Comparison of ENCODE assay signal across 14 mouse cellular contexts in genomic region chr5:65074693-65075092, GRCm38 (mm10). TPM values are rescaled to one million over a fixed set of nuclear protein-coding genes. Genes with fewer than 3 reads are reported as not detected.
DNase-seq lines count a peak whose midpoint lies in the region; ATAC-seq and TF ChIP-seq lines count a peak whose summit lies in the region.
"Had no signal": no experiment of that assay in that cellular context is flagged by ENCODE, and none has a peak within 500 bp of the region (broad histone marks: within the 10 kb centered on the region; RNA-seq: fewer than 3 reads in every experiment).

No protein-coding gene starts in this region.

- TF ChIP-seq CTCF in brain, embryonic 14.5 days (IDR thresholded peaks at IDR 0.05; ENCODE audit: borderline replicate concordance, extremely low read depth, insufficient read depth, insufficient read length): peak; percentile 12; the same call in 1 of the 2 replicates

- no peak overlapping the region for H3K27ac ChIP-seq in kidney, embryonic 14.5 days (ENCODE audit: low read depth, low read length)
- no peak overlapping the region for H3K27ac ChIP-seq in midbrain, embryonic 13.5 days
- H3K27ac ChIP-seq: embryonic facial prominence, embryonic 10.5 days; forebrain, embryonic 15.5 days; hindbrain, embryonic 10.5 days had no signal

- H3K4me2 ChIP-seq in kidney, embryonic 14.5 days (replicated peaks; ENCODE audit: low read depth, low read length): no peak overlapping the region
- H3K4me2 ChIP-seq in midbrain, embryonic 13.5 days (replicated peaks): no peak overlapping the region
- H3K4me2 ChIP-seq: forebrain, embryonic 15.5 days had no signal

- no peak overlapping the region for H3K9ac ChIP-seq in kidney, embryonic 14.5 days (ENCODE audit: low read depth, low read length)
- H3K9ac ChIP-seq in midbrain, embryonic 13.5 days (replicated peaks): no peak overlapping the region
- H3K9ac ChIP-seq: forebrain, embryonic 15.5 days had no signal

- H3K36me3 ChIP-seq in kidney, embryonic 14.5 days (ENCODE audit: control insufficient read depth, insufficient read depth, low read length): no peaks in the 10 kb centered on the region
- H3K36me3 ChIP-seq in midbrain, embryonic 13.5 days: no peaks in the 10 kb centered on the region
- H3K36me3 ChIP-seq: embryonic facial prominence, embryonic 10.5 days; forebrain, embryonic 15.5 days; hindbrain, embryonic 10.5 days had no signal

- H3K27me3 ChIP-seq in kidney, embryonic 14.5 days (ENCODE audit: control insufficient read depth, insufficient read depth, low read length): no peaks in the 10 kb centered on the region
- H3K27me3 ChIP-seq in midbrain, embryonic 13.5 days: no peaks in the 10 kb centered on the region
- H3K27me3 ChIP-seq: forebrain, embryonic 15.5 days had no signal

- ATAC-seq in kidney, embryonic 14.5 days (ENCODE audit: low FRiP score, low TSS enrichment): no peak
- no peak for ATAC-seq in midbrain, embryonic 13.5 days
- ATAC-seq: forebrain, embryonic 15.5 days; midbrain, embryonic 16.5 days had no signal

- DNase-seq in adrenal gland, postnatal 14 days: peak; percentile 16
- DNase-seq in adrenal gland, adult (ENCODE audit: inconsistent age in 2 of 2, low spot score in 1 of 2): no peak
- DNase-seq in kidney, postnatal 10 days: peak; percentile 45
- no peak for DNase-seq in brain, embryonic 14.5 days (ENCODE audit: low read depth)
- DNase-seq in heart, postnatal 4 days: peak; percentile 51
- no peak for DNase-seq in frontal cortex, postnatal 36 days (ENCODE audit: low spot score in 2 of 2)
- DNase-seq: adrenal gland, postnatal 25 days; liver had no signal

- no peaks in the 10 kb centered on the region for H3K9me3 ChIP-seq in kidney, embryonic 14.5 days (ENCODE audit: control insufficient read depth, low read length)
- no peaks in the 10 kb centered on the region for H3K9me3 ChIP-seq in midbrain, embryonic 13.5 days
- H3K9me3 ChIP-seq: embryonic facial prominence, embryonic 10.5 days; forebrain, embryonic 15.5 days; hindbrain, embryonic 10.5 days had no signal

- no peaks in the 10 kb centered on the region for H3K4me1 ChIP-seq in kidney, embryonic 14.5 days (ENCODE audit: control insufficient read depth, insufficient read depth, low read length)
- peaks cover 6% of the 10 kb centered on the region; the same call in 1 of the 2 replicates for H3K4me1 ChIP-seq in midbrain, embryonic 13.5 days (replicated peaks)
- H3K4me1 ChIP-seq: forebrain, embryonic 15.5 days; hindbrain, embryonic 10.5 days had no signal

- no peak for TF ChIP-seq POLR2A in brain, embryonic 14.5 days (IDR thresholded peaks at IDR 0.05; ENCODE audit: borderline replicate concordance, extremely low read depth, insufficient read depth, insufficient read length, poor library complexity, severe bottlenecking)

- 72% methylated on average over 7 of the region's 7 CpGs for WGBS in kidney, embryonic 14.5 days
- 72% methylated on average over 7 of the region's 7 CpGs for WGBS in midbrain, embryonic 13.5 days

- H3K4me3 ChIP-seq in kidney, embryonic 14.5 days (ENCODE audit: low read length): no peak overlapping the region
- no peak overlapping the region for H3K4me3 ChIP-seq in midbrain, embryonic 13.5 days (replicated peaks)
- H3K4me3 ChIP-seq: embryonic facial prominence, embryonic 10.5 days; forebrain, embryonic 15.5 days; hindbrain, embryonic 10.5 days had no signal

RNA-seq across cellular contexts. Expression of gene Tmem156, which starts 17.2 kb away (rescaled TPM):
- 0.44 and 2.0 TPM in 2 replicates for total RNA-seq in adrenal gland, postnatal 14 days (2021)
- polyA plus RNA-seq in kidney, embryonic 14.5 days (2014; fragmentation: Nextera tagmentation; extraction: Ambion mirVana): 0.13 and 0.31 TPM in 2 replicates
- polyA plus RNA-seq in brain, embryonic 14.5 days (2012; rRNA removed): 0.08 and 0.11 TPM in 2 replicates
- total RNA-seq in heart, postnatal 4 days (2021): under 1 TPM; 0.19 to 0.20 TPM
- not detected in 2 replicates for polyA plus RNA-seq in midbrain, embryonic 13.5 days (2015; fragmentation: Nextera tagmentation; extraction: Ambion mirVana)
- polyA plus RNA-seq: hindbrain, embryonic 10.5 days; midbrain, embryonic 16.5 days had no signal

RNA-seq across cellular contexts. Expression of gene Klhl5, which starts 32.6 kb away (rescaled TPM):
- 46.2 and 53.2 TPM in 2 replicates for total RNA-seq in adrenal gland, postnatal 14 days (2021)
- 16.1 and 22.4 TPM in 2 replicates for polyA plus RNA-seq in kidney, embryonic 14.5 days (2014; fragmentation: Nextera tagmentation; extraction: Ambion mirVana)
- 49.5 and 54.6 TPM in 2 replicates for polyA plus RNA-seq in brain, embryonic 14.5 days (2012; rRNA removed)
- 10 to 100 TPM; 21.5 to 22.8 TPM for total RNA-seq in heart, postnatal 4 days (2021)
- 42.3 and 46.7 TPM in 2 replicates for polyA plus RNA-seq in midbrain, embryonic 13.5 days (2015; fragmentation: Nextera tagmentation; extraction: Ambion mirVana)

Comparison
In these comparisons a context has a peak if more than half of its experiments do, and no peak if none do; other contexts are left out.
1. DNase-seq: peak in adrenal gland, postnatal 14 days (single experiment), kidney, postnatal 10 days (single experiment) and heart, postnatal 4 days (single experiment); none in adrenal gland, adult (0 of 2), brain, embryonic 14.5 days (single experiment) and frontal cortex, postnatal 36 days (0 of 2).